Mouse (Mus musculus) MEL (cell line): Measurements from ENCODE around the gene Ruvbl2. TPM values are rescaled to one million over a fixed set of nuclear protein-coding genes. Genes with fewer than 3 reads are reported as not detected.

Source experiments
- DNase-seq: peaks from one replicate; pipeline ENCODE4 v3.0.0; 2011; ENCODE audit warnings: low read depth, low spot score
- H3K27ac ChIP-seq: 2 replicates; pipeline ENCODE4 v1.5.1; 2012; ENCODE audit warnings: low read depth, mild to moderate bottlenecking, control low read depth, low read length, moderate library complexity; ENCODE audit not compliant: control insufficient read depth
- H3K27me3 ChIP-seq, 2 experiments: fragments of 150-350 bp in 1 of 2; sonication (generic) in 1 of 2; 2 replicates each; pipeline ENCODE4 v1.6.1; 2012; ENCODE audit warnings: low read length in 2 of 2, mild to moderate bottlenecking in 2 of 2, improper control_type of control experiment in 1 of 2, moderate library complexity in 1 of 2; ENCODE audit not compliant: insufficient read depth in 2 of 2, control insufficient read depth in 1 of 2
- H3K36me3 ChIP-seq, 2 experiments: 2 replicates each; pipeline ENCODE4 v1.6.1; 2012 to 2014; ENCODE audit warnings: low read length in 2 of 2, improper control_type of control experiment in 1 of 2, inconsistent platforms in 1 of 2, mild to moderate bottlenecking in 1 of 2; ENCODE audit not compliant: insufficient read depth in 2 of 2, control insufficient read depth in 1 of 2
- H3K4me1 ChIP-seq, 2 experiments: fragments of 150-350 bp in 1 of 2; sonication (generic) in 1 of 2; 2 replicates each; pipeline ENCODE4 v1.6.1; 2012; ENCODE audit warnings: low read length in 2 of 2, improper control_type of control experiment in 1 of 2, mild to moderate bottlenecking in 1 of 2; ENCODE audit not compliant: insufficient read depth in 2 of 2, control insufficient read depth in 1 of 2
- H3K4me3 ChIP-seq, 2 experiments: fragments of 150-350 bp in 1 of 2; sonication (generic) in 1 of 2; 2 replicates each; pipeline ENCODE4 v1.5.1; 2012; ENCODE audit warnings: low read depth in 2 of 2, low read length in 2 of 2, mild to moderate bottlenecking in 2 of 2, moderate library complexity in 2 of 2, control low read depth in 1 of 2, improper control_type of control experiment in 1 of 2; ENCODE audit not compliant: control insufficient read depth in 1 of 2, insufficient read depth in 1 of 2
- H3K79me2 ChIP-seq: 2 replicates; pipeline ENCODE4 v1.6.1; 2012; ENCODE audit warnings: mild to moderate bottlenecking, low read length, moderate library complexity; ENCODE audit not compliant: control insufficient read depth, poor library complexity, insufficient read depth
- H3K9ac ChIP-seq: 2 replicates; pipeline ENCODE4 v1.6.1; 2012; ENCODE audit warnings: low read depth, mild to moderate bottlenecking, control low read depth, low read length, moderate library complexity; ENCODE audit not compliant: control insufficient read depth, poor library complexity, severe bottlenecking
- H3K9me3 ChIP-seq: fragments of 150-350 bp; sonication (generic); replicated peaks from 2 replicates; pipeline ENCODE4 v1.6.1; 2012; ENCODE audit warnings: mild to moderate bottlenecking, low read length, improper control_type of control experiment, moderate library complexity; ENCODE audit not compliant: insufficient read depth
- CHD2 ChIP-seq: IDR thresholded peaks from 2 replicates; pipeline ENCODE4 v1.6.1; 2011; ENCODE audit warnings: low read length, improper control_type of control experiment
- CTCF ChIP-seq, 3 experiments: IDR thresholded peaks in 2 of 3; conservative IDR thresholded peaks in 1 of 3; 2 replicates each; pipeline ENCODE4 v1.5.1; 2011 to 2012; ENCODE audit warnings: low read length in 3 of 3, low read depth in 2 of 3, mild to moderate bottlenecking in 2 of 3, improper control_type of control experiment in 1 of 3, inconsistent platforms in 1 of 3, mixed read lengths in 1 of 3, moderate library complexity in 1 of 3; ENCODE audit not compliant: control insufficient read depth in 1 of 3, insufficient read depth in 1 of 3, poor library complexity in 1 of 3, severe bottlenecking in 1 of 3
- ETS1 ChIP-seq: IDR thresholded peaks from 2 replicates; pipeline ENCODE4 v1.6.1; 2012; ENCODE audit warnings: low read depth, mild to moderate bottlenecking, inconsistent platforms, low read length, improper control_type of control experiment, moderate library complexity
- GABPA ChIP-seq: IDR thresholded peaks from 2 replicates; pipeline ENCODE4 v1.6.1; 2012; ENCODE audit warnings: low read depth, mild to moderate bottlenecking, inconsistent platforms, low read length, improper control_type of control experiment, moderate library complexity
- KAT2A ChIP-seq: conservative IDR thresholded peaks from 2 replicates; pipeline ENCODE4 v1.6.1; 2012; ENCODE audit warnings: low read depth, low read length, improper control_type of control experiment, inconsistent platforms
- MAFK ChIP-seq: IDR thresholded peaks from 2 replicates; pipeline ENCODE4 v1.6.1; 2011; ENCODE audit warnings: low read depth, mild to moderate bottlenecking, low read length, improper control_type of control experiment, borderline replicate concordance
- MAX ChIP-seq: IDR thresholded peaks from 2 replicates; pipeline ENCODE4 v1.6.1; 2011; ENCODE audit warnings: low read length, improper control_type of control experiment
- MAZ ChIP-seq: IDR thresholded peaks from 2 replicates; pipeline ENCODE4 v1.6.1; 2012; ENCODE audit warnings: low read depth, mild to moderate bottlenecking, inconsistent platforms, low read length, improper control_type of control experiment
- MYC ChIP-seq: IDR thresholded peaks from 2 replicates; pipeline ENCODE4 v1.6.1; 2011; ENCODE audit warnings: low read depth, mild to moderate bottlenecking, low read length, improper control_type of control experiment, moderate library complexity
- NELFE ChIP-seq: IDR thresholded peaks from 2 replicates; pipeline ENCODE4 v1.6.1; 2011; ENCODE audit warnings: low read depth, low read length, improper control_type of control experiment
- POLR2AphosphoS2 ChIP-seq: IDR thresholded peaks from 2 replicates; pipeline ENCODE4 v1.6.1; 2011; ENCODE audit warnings: low read length, improper control_type of control experiment
- POLR2AphosphoS5 ChIP-seq: IDR thresholded peaks from 2 replicates; pipeline ENCODE4 v1.6.1; 2012; ENCODE audit warnings: low read depth, borderline replicate concordance, mild to moderate bottlenecking, inconsistent platforms, low read length, moderate library complexity, mixed read lengths
- RCOR1 ChIP-seq: IDR thresholded peaks from 2 replicates; pipeline ENCODE4 v1.6.1; 2012; ENCODE audit warnings: low read depth, mild to moderate bottlenecking, inconsistent platforms, low read length, improper control_type of control experiment
- SIN3A ChIP-seq: IDR thresholded peaks from 2 replicates; pipeline ENCODE4 v1.6.1; 2012; ENCODE audit warnings: low read length, improper control_type of control experiment, inconsistent platforms
- SMC3 ChIP-seq: IDR thresholded peaks from 2 replicates; pipeline ENCODE4 v1.6.1; 2011; ENCODE audit warnings: low read depth, low read length, improper control_type of control experiment
- TAL1 ChIP-seq: IDR thresholded peaks from 2 replicates; pipeline ENCODE4 v1.6.1; 2012; ENCODE audit warnings: mild to moderate bottlenecking, inconsistent platforms, low read length, moderate library complexity, mixed read lengths
- TBP ChIP-seq: IDR thresholded peaks from 2 replicates; pipeline ENCODE4 v1.8.0; 2011; ENCODE audit warnings: low read depth, low read length, improper control_type of control experiment
- TCF12 ChIP-seq: IDR thresholded peaks from 2 replicates; pipeline ENCODE4 v1.6.1; 2014; ENCODE audit warnings: low read depth, mild to moderate bottlenecking, inconsistent platforms, low read length, improper control_type of control experiment, moderate library complexity
- UBTF ChIP-seq: IDR thresholded peaks from 2 replicates; pipeline ENCODE4 v1.6.1; 2012; ENCODE audit warnings: low read depth, mild to moderate bottlenecking, inconsistent platforms, low read length, improper control_type of control experiment, moderate library complexity, borderline replicate concordance; ENCODE audit not compliant: insufficient read depth
- USF1 ChIP-seq: IDR thresholded peaks from 2 replicates; pipeline ENCODE4 v1.6.1; 2014; ENCODE audit warnings: low read depth, mild to moderate bottlenecking, inconsistent platforms, low read length, improper control_type of control experiment, moderate library complexity
- ZNF384 ChIP-seq: IDR thresholded peaks from 2 replicates; pipeline ENCODE4 v1.6.1; 2012; ENCODE audit warnings: low read depth, mild to moderate bottlenecking, inconsistent platforms, low read length, improper control_type of control experiment
- polyA plus RNA-seq, 2 experiments: library from polyadenylated mRNA; stranded (reverse) in 1 of 2; unstranded in 1 of 2; fragments of >175 nt in 1 of 2; fragments of >200 nt in 1 of 2; gene quantifications; 2 replicates each; pipeline versions ENCODE4 v1.2.1 to v1.2.4; 2012; ENCODE audit warnings: low replicate concordance in 2 of 2, low read depth in 1 of 2; ENCODE audit not compliant: insufficient read length in 2 of 2, insufficient read depth in 1 of 2, missing spikeins in 1 of 2
- total RNA-seq: library from RNA; depleted of rRNA; stranded (reverse); fragments of 300-350 nt; gene quantifications from 2 replicates; pipeline ENCODE4 v1.2.3, GENCODE M21; 2012

The Ruvbl2 gene
- total and polyA plus RNA-seq, 3 experiments: 434 to 758 TPM; not detected in 1

DNA sequence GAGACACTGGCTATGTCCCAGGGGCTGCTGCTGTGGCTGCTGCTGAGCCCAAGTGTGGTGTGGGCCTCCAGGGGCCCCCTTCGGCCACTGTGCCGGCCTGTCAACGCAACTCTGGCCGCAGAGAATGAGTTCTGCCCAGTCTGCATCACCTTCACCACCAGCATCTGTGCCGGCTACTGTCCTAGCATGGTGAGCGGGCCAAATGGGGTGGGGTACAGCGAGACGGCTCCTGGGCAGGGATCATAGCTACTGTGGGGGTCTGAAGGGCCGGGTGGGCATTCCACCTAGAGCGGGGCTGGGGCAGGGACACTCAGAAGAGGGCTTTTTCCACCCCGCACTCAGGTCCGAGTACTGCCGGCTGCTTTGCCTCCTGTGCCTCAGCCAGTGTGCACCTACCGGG lies 16.7 kb downstream of the Ruvbl2 start:
- H3K79me2 ChIP-seq: 0 out of 2 replicates have a peak, but pooled peaks cover 1% of the 10 kb centered on the region
- H3K9ac ChIP-seq: no peak overlapping the region
- DNase-seq: no peak
- H3K9me3 ChIP-seq: no peaks in the 10 kb centered on the region
- no peaks in the 10 kb centered on the region for H3K27me3 ChIP-seq
- H3K4me1 ChIP-seq: no peaks in the 10 kb centered on the region
- TF ChIP-seq SMC3 (no peak), TAL1 (no peak), RCOR1 (no peak), POLR2AphosphoS5 (no peak), GABPA (no peak), ETS1 (no peak), MAFK (no peak), TCF12 (no peak), CHD2 (no peak), TBP (no peak), NELFE (no peak), MYC (no peak), CTCF (IDR thresholded peaks at IDR 0.05 in 2 of 3, conservative IDR thresholded peaks at IDR 0.05 in 1 of 3; ENCODE audit: control insufficient read depth in 1 of 3, insufficient read depth in 1 of 3, low read depth in 2 of 3, low read length in 3 of 3, poor library complexity in 1 of 3, severe bottlenecking in 1 of 3) (no peak), MAX (no peak)
- H3K36me3 ChIP-seq: peaks cover 0 to 3% of the 10 kb centered on the region in 2 experiments; a peak in 1 of 4 replicates
- no peak overlapping the region for H3K4me3 ChIP-seq
- no peak overlapping the region for H3K27ac ChIP-seq

GRCm38 (mm10) chr7:45420615-45420919 lies 17.3 kb downstream of the Ruvbl2 start, which contains the start of gene Lhb:
Lhb (plus strand) TSS chr7:45420820.
- peak; percentile 54; the same call in 1 of the 2 replicates for TF ChIP-seq POLR2AphosphoS2
- no peak for TF ChIP-seq MAX
- TF ChIP-seq, all 39 proteins: peak for 1
- Histone ChIP-seq H3K9ac (no peak within 1 kb of the TSS), H3K27me3 (no peaks in the 10 kb centered on the region), H3K79me2 (0 out of 2 replicates have a peak, but pooled peaks cover 1% of the 10 kb centered on the region), H3K4me3 (no peak within 1 kb of the TSS), H3K4me1 (no peaks in the 10 kb centered on the region), H3K9me3 (no peaks in the 10 kb centered on the region), H3K36me3 (peaks cover 0 to 3% of the 10 kb centered on the region in 2 experiments; a peak in 1 of 4 replicates), H3K27ac (no peak within 1 kb of the TSS)
- no peak for DNase-seq

- H3K9me3 ChIP-seq: no peaks in the 10 kb centered on the region
- H3K36me3 ChIP-seq: no peaks in the 10 kb centered on the region; a peak in 1 of 4 replicates
- H3K4me1 ChIP-seq: no peaks in the 10 kb centered on the region
- H3K4me3 ChIP-seq: no peak overlapping the region
- H3K27me3 ChIP-seq: no peaks in the 10 kb centered on the region
- H3K27ac ChIP-seq: no peak overlapping the region
- TF ChIP-seq UBTF (no peak), SIN3A (no peak), TBP (no peak), MYC (no peak), ZNF384 (no peak), MAX (no peak), POLR2AphosphoS5 (no peak), USF1 (no peak), POLR2AphosphoS2 (no peak), MAZ (no peak), KAT2A (no peak), MAFK (no peak)
- H3K9ac ChIP-seq: no peak overlapping the region
- H3K79me2 ChIP-seq: no peaks in the 10 kb centered on the region
- peak; percentile 27 for DNase-seq
Measured at GRCm38 (mm10) chr7:45419859-45420614, 17.9 kb downstream of the Ruvbl2 start.
